In the genomic region with DNA sequence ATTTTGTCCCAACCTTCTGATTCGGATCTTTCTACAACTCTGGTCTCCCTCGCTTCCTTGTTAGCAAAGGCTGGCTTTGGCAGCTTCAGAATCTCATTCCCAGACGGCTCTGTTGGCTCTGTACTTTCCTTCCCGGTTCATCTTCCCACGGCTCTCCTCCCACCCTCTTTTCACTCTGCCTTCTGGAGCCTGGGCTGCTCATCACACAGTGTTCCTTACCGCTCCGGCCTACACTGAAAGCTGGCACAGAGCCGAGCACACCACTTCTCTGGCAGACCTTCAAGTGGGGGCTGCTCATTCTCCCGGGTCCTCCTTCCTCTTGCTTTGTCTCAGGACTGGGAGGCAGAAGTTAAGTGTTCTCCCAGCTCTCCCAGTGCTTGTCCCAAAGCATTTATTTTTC, we compare ENCODE assay signal across 7 mouse cellular contexts. TPM values are rescaled to one million over a fixed set of nuclear protein-coding genes. Genes with fewer than 3 reads are reported as not detected.
DNase-seq lines count a peak whose midpoint lies in the region; ATAC-seq lines count a peak whose summit lies in the region.

No protein-coding gene starts in this region.

- H3K4me3 ChIP-seq in neural tube, embryonic 12.5 days: no peak overlapping the region
- no peak overlapping the region for H3K4me3 ChIP-seq in forebrain, embryonic 14.5 days (ENCODE audit: low read depth, low read length)

- ATAC-seq in neural tube, embryonic 12.5 days (ENCODE audit: low FRiP score, low read depth): no peak
- no peak for ATAC-seq in forebrain, embryonic 14.5 days
- ATAC-seq in activated CD4-positive, CD25-positive, alpha-beta regulatory T cell, adult 4 months: no peak

- 0 out of 2 replicates have a peak overlapping the region, but pooled peaks have one; percentile 67 for H3K4me2 ChIP-seq in neural tube, embryonic 12.5 days (replicated peaks)
- H3K4me2 ChIP-seq in forebrain, embryonic 14.5 days (ENCODE audit: low read length): peak overlapping the region; percentile 71

- H3K27me3 ChIP-seq in neural tube, embryonic 12.5 days (replicated peaks): no peaks in the 10 kb centered on the region
- H3K27me3 ChIP-seq in forebrain, embryonic 14.5 days (replicated peaks; ENCODE audit: control insufficient read depth, insufficient read depth, low read length): no peaks in the 10 kb centered on the region

- peaks cover 16% of the 10 kb centered on the region for H3K36me3 ChIP-seq in neural tube, embryonic 12.5 days
- peaks cover 12% of the 10 kb centered on the region; the same call in 1 of the 2 replicates for H3K36me3 ChIP-seq in forebrain, embryonic 14.5 days (ENCODE audit: control insufficient read depth, insufficient read depth, low read length)

- H3K4me1 ChIP-seq in neural tube, embryonic 12.5 days: peaks cover 12% of the 10 kb centered on the region
- peaks cover 12% of the 10 kb centered on the region for H3K4me1 ChIP-seq in forebrain, embryonic 14.5 days (ENCODE audit: control insufficient read depth, insufficient read depth, low read length)

- no peak for DNase-seq in neural tube, embryonic 10.5 days (ENCODE audit: extremely low spot score, low spot score)
- DNase-seq in forebrain, embryonic 14.5 days (ENCODE audit: low spot score): peak; percentile 52
- peak; percentile 14 for DNase-seq in heart, postnatal 25 days (ENCODE audit: low spot score)
- DNase-seq in left cerebral cortex, postnatal 36 days (ENCODE audit: low spot score in 2 of 2): peak; percentile 89
- peak; percentile 72 for DNase-seq in testis, postnatal 14 days (ENCODE audit: low spot score)

- H3K27ac ChIP-seq in neural tube, embryonic 12.5 days: no peak overlapping the region
- H3K27ac ChIP-seq in forebrain, embryonic 14.5 days (ENCODE audit: low read depth, low read length): no peak overlapping the region

- intact Hi-C loops in heart, postnatal 25 days (cut with DNase I): loop anchor here (2.0 kb wide), 1 partner anchor 106 kb away; no protein-coding TSS in a partner anchor
- intact Hi-C loops in left cerebral cortex, postnatal 36 days (cut with DNase I): no loop called here

- no peak overlapping the region for H3K9ac ChIP-seq in neural tube, embryonic 12.5 days
- H3K9ac ChIP-seq in forebrain, embryonic 14.5 days (ENCODE audit: low read length): no peak overlapping the region

- WGBS in neural tube, embryonic 12.5 days: 91% methylated on average over 9 of the region's 9 CpGs
- 54% methylated on average over 9 of the region's 9 CpGs for WGBS in forebrain, embryonic 14.5 days

- no peaks in the 10 kb centered on the region for H3K9me3 ChIP-seq in neural tube, embryonic 12.5 days
- H3K9me3 ChIP-seq in forebrain, embryonic 14.5 days (replicated peaks; ENCODE audit: control insufficient read depth, low read length): no peaks in the 10 kb centered on the region

RNA-seq across cellular contexts. Expression of a gene that starts 1.6 kb away (rescaled TPM):
- 12.8 and 14.3 TPM in 2 replicates for polyA plus RNA-seq in neural tube, embryonic 12.5 days (2016; fragmentation: Nextera tagmentation; extraction: Ambion mirVana)
- polyA plus RNA-seq in forebrain, embryonic 14.5 days (2014; fragmentation: Nextera tagmentation; extraction: Ambion mirVana): 14.4 and 18.3 TPM in 2 replicates
- total RNA-seq in heart, postnatal 25 days (2021): 1 to 10 TPM; 4.9 to 6.4 TPM
- 10 to 100 TPM in 1 of 2 experiments, 1 to 10 TPM in 1; 8.7 to 10.1 TPM for total RNA-seq in left cerebral cortex, postnatal 36 days (2021)
- 1 to 10 TPM; 2.3 to 3.0 TPM for polyA plus RNA-seq in activated CD4-positive, CD25-positive, alpha-beta regulatory T cell, adult 4 months (2017; shearing (Covaris generic))

RNA-seq across cellular contexts. Expression of a gene that starts 1.7 kb away (rescaled TPM):
- 77.3 and 78.3 TPM in 2 replicates for polyA plus RNA-seq in neural tube, embryonic 12.5 days (2016; fragmentation: Nextera tagmentation; extraction: Ambion mirVana)
- 81.0 and 91.9 TPM in 2 replicates for polyA plus RNA-seq in forebrain, embryonic 14.5 days (2014; fragmentation: Nextera tagmentation; extraction: Ambion mirVana)
- 10 to 100 TPM; 46.1 to 47.0 TPM for total RNA-seq in heart, postnatal 25 days (2021)
- 10 to 100 TPM; 28.4 to 30.0 TPM for total RNA-seq in left cerebral cortex, postnatal 36 days (2021)
- polyA plus RNA-seq in activated CD4-positive, CD25-positive, alpha-beta regulatory T cell, adult 4 months (2017; shearing (Covaris generic)): 10 to 100 TPM; 29.9 to 30.4 TPM

RNA-seq across cellular contexts. Expression of a gene that starts 16.2 kb away (rescaled TPM):
- 0.27 and 0.30 TPM in 2 replicates for polyA plus RNA-seq in neural tube, embryonic 12.5 days (2016; fragmentation: Nextera tagmentation; extraction: Ambion mirVana)
- polyA plus RNA-seq in forebrain, embryonic 14.5 days (2014; fragmentation: Nextera tagmentation; extraction: Ambion mirVana): not detected in 2 replicates
- not detected for total RNA-seq in heart, postnatal 25 days (2021)
- under 1 TPM in 1 of 2 experiments, not detected in 1; 0.41 TPM for total RNA-seq in left cerebral cortex, postnatal 36 days (2021)
- not detected for polyA plus RNA-seq in activated CD4-positive, CD25-positive, alpha-beta regulatory T cell, adult 4 months (2017; shearing (Covaris generic))

RNA-seq across cellular contexts. Expression of a gene that starts 26.8 kb away (rescaled TPM):
- not detected in 2 replicates for polyA plus RNA-seq in neural tube, embryonic 12.5 days (2016; fragmentation: Nextera tagmentation; extraction: Ambion mirVana)
- polyA plus RNA-seq in forebrain, embryonic 14.5 days (2014; fragmentation: Nextera tagmentation; extraction: Ambion mirVana): 0.15 and 0.27 TPM in 2 replicates
- under 1 TPM in 1 of 2 experiments, not detected in 1; 0.14 TPM for total RNA-seq in heart, postnatal 25 days (2021)
- 1 to 10 TPM; 1.4 to 2.2 TPM for total RNA-seq in left cerebral cortex, postnatal 36 days (2021)
- polyA plus RNA-seq in activated CD4-positive, CD25-positive, alpha-beta regulatory T cell, adult 4 months (2017; shearing (Covaris generic)): not detected

RNA-seq across cellular contexts. Expression of a gene that starts 48.9 kb away (rescaled TPM):
- polyA plus RNA-seq in neural tube, embryonic 12.5 days (2016; fragmentation: Nextera tagmentation; extraction: Ambion mirVana): not detected in 2 replicates
- polyA plus RNA-seq in forebrain, embryonic 14.5 days (2014; fragmentation: Nextera tagmentation; extraction: Ambion mirVana): not detected in 2 replicates
- total RNA-seq in heart, postnatal 25 days (2021): not detected
- total RNA-seq in left cerebral cortex, postnatal 36 days (2021): not detected
- polyA plus RNA-seq in activated CD4-positive, CD25-positive, alpha-beta regulatory T cell, adult 4 months (2017; shearing (Covaris generic)): not detected
